Mouse (Mus musculus): Measurements from ENCODE around the gene Nrap. TPM values are rescaled to one million over a fixed set of nuclear protein-coding genes. Genes with fewer than 3 reads are reported as not detected.

The Nrap gene
- polyA plus RNA-seq, 1 experiment from 2014 or later, result 0.24 TPM

DNA sequence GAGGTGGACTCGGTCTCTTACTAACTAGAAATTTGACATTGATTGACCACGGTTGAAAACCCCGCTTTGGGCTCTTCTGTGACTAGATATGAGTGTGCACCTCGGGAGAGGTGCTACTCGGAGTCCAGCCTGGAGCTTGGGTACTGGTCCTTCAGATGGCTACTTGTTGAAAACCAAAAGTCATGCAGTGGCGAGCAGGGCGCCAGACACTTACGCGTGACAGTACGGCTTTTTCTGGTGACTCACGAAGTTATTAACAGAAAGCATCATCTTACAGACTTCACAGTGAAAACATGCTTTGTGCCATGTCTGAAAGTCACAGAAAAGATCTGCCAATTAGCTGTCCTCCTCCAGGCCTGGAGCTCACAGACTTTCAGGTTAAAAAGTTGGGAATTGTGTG, 661 bp downstream of the Nrap start:
- Histone ChIP-seq H3K36me3 (ENCODE audit: control insufficient read depth, insufficient read depth, low read length) (no peaks in the 10 kb centered on the region), H3K27me3 (replicated peaks; ENCODE audit: control insufficient read depth, insufficient read depth, low read length) (no peaks in the 10 kb centered on the region; the same call in 1 of the 2 replicates), H3K27ac (ENCODE audit: low read depth, low read length) (no peak overlapping the region), H3K9me3 (ENCODE audit: control insufficient read depth, low read length) (no peaks in the 10 kb centered on the region), H3K4me1 (ENCODE audit: control insufficient read depth, insufficient read depth, low read depth, low read length) (no peaks in the 10 kb centered on the region), H3K4me3 (ENCODE audit: low read length) (no peak overlapping the region), H3K4me2 (ENCODE audit: low read length) (no peak overlapping the region), H3K9ac (ENCODE audit: low read depth, low read length) (no peak overlapping the region)
- ATAC-seq, result no peak
- WGBS, result 96% methylated on average over 11 of the region's 11 CpGs

DNA sequence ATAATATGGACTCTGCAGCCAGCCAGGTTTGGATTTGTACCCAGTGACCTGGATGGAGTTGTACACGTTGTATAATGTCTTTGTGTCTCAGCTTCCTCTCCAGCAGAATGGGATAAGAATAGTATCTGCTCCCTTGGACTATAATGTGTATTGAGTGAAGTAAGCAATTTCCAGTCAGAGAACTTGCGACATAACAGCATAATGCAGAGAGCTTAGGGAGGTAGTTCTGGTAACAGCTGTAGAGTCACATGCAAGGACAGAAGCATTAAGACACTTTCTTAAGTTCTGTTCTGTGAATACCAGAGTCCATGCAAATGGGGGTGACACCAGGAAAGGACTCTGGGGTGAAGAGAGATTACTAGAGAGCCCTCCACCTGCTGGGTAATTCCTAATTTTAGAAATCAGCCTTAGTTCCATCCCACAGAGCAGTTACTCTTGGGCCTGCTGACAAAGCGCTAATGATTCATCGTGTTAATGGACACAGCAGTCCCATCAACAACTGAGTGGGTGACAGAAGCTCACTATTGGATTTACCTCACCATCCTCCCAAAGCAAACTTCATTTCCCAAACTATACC, 2.0 kb downstream of the Nrap start:
- no peak overlapping the region for H3K27ac ChIP-seq (ENCODE audit: low read depth, low read length)
- ATAC-seq, result no peak
- no peaks in the 10 kb centered on the region for H3K9me3 ChIP-seq (ENCODE audit: control insufficient read depth, low read length)
- no peaks in the 10 kb centered on the region for H3K4me1 ChIP-seq (ENCODE audit: control insufficient read depth, insufficient read depth, low read depth, low read length)
- no peak overlapping the region for H3K4me2 ChIP-seq (ENCODE audit: low read length)
- no peak overlapping the region for H3K4me3 ChIP-seq (ENCODE audit: low read length)
- H3K36me3 ChIP-seq (ENCODE audit: control insufficient read depth, insufficient read depth, low read length), result no peaks in the 10 kb centered on the region
- no peak overlapping the region for H3K9ac ChIP-seq (ENCODE audit: low read depth, low read length)
- 89% methylated on average over 4 of the region's 4 CpGs for WGBS
- H3K27me3 ChIP-seq (replicated peaks; ENCODE audit: control insufficient read depth, insufficient read depth, low read length), result no peaks in the 10 kb centered on the region; the same call in 1 of the 2 replicates

DNA sequence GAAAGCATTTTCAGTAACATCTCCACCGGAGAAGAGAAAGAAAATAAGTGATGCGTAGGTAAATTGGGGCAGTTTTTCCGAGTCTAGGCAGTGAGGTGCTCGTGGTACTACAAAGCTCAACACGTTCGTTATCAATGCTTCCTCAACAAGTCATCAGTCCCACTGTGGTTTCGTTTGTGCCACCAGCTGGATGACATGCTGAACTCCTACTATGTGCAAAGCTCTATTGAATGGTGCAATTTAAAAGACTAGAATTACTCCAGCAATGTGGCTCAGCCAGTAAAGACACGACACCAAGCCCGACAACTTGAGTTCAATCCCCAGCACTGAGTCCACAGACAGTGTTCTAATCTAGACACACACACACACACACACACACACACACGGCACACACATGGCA, 3.7 kb downstream of the Nrap start:
- no peak overlapping the region for H3K4me3 ChIP-seq (ENCODE audit: low read length)
- H3K36me3 ChIP-seq (ENCODE audit: control insufficient read depth, insufficient read depth, low read length), result no peaks in the 10 kb centered on the region
- ATAC-seq, result no peak
- H3K4me2 ChIP-seq (ENCODE audit: low read length), result no peak overlapping the region
- H3K9ac ChIP-seq (ENCODE audit: low read depth, low read length), result no peak overlapping the region
- no peaks in the 10 kb centered on the region; the same call in 1 of the 2 replicates for H3K27me3 ChIP-seq (replicated peaks; ENCODE audit: control insufficient read depth, insufficient read depth, low read length)
- no peak overlapping the region for H3K27ac ChIP-seq (ENCODE audit: low read depth, low read length)
- 90% methylated on average over 10 of the region's 10 CpGs for WGBS
- H3K9me3 ChIP-seq (ENCODE audit: control insufficient read depth, low read length), result no peaks in the 10 kb centered on the region
- H3K4me1 ChIP-seq (ENCODE audit: control insufficient read depth, insufficient read depth, low read depth, low read length), result no peaks in the 10 kb centered on the region

DNA sequence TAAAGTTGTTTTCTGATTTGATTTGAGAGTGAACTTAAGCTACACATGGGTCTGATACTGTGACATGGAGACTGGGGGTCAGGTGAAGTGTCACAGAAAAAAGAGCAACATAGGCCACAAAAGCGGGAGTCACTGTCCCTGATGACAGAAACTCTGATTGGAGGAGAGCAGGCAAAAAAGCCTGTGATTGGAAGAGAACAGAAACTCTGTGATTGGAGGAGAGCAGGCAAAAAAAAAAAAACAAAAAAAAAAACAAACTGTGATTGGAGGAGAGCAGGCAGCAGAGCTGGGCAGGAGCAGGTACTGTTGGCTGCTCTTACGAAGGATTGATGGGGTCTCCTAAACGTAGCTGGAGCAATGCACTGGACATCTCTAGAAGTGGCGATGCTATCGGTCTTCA, 4.3 kb downstream of the Nrap start:
- WGBS, result 90% methylated on average over 5 of the region's 5 CpGs
- Histone ChIP-seq H3K9ac (ENCODE audit: low read depth, low read length) (no peak overlapping the region), H3K4me3 (ENCODE audit: low read length) (no peak overlapping the region), H3K4me2 (ENCODE audit: low read length) (no peak overlapping the region), H3K9me3 (ENCODE audit: control insufficient read depth, low read length) (no peaks in the 10 kb centered on the region), H3K4me1 (ENCODE audit: control insufficient read depth, insufficient read depth, low read depth, low read length) (no peaks in the 10 kb centered on the region), H3K36me3 (ENCODE audit: control insufficient read depth, insufficient read depth, low read length) (no peaks in the 10 kb centered on the region), H3K27me3 (replicated peaks; ENCODE audit: control insufficient read depth, insufficient read depth, low read length) (no peaks in the 10 kb centered on the region), H3K27ac (ENCODE audit: low read depth, low read length) (no peak overlapping the region)
- no peak for ATAC-seq

DNA sequence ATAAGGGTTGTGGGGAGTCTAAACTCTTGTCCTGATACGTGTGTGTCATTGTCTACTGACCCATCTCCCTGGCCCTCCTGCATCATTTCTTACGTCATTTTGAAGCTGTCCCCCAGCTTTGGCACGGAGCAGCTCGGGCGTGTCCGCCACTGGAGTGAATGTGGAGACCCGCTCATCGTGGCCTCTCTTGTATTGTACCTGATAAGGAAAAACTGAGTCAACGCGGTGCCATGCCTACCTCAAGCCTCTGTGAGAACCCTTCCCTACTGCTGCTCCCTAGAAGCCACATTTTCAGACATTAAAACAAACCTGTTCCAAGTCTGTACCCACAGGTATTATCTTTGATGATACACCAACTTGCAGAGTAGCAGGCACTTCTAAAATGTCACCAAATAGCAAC, 8.4 kb downstream of the Nrap start:
- whole genome bisulfite sequencing, result 96% methylated on average over 10 of the region's 10 CpGs
- no peaks in the 10 kb centered on the region for H3K27me3 ChIP-seq (replicated peaks; ENCODE audit: control insufficient read depth, insufficient read depth, low read length)
- H3K4me3 ChIP-seq (ENCODE audit: low read length), result no peak overlapping the region
- H3K9ac ChIP-seq (ENCODE audit: low read depth, low read length), result no peak overlapping the region
- no peak for ATAC-seq
- no peaks in the 10 kb centered on the region for H3K9me3 ChIP-seq (ENCODE audit: control insufficient read depth, low read length)
- no peak overlapping the region for H3K4me2 ChIP-seq (ENCODE audit: low read length)
- no peaks in the 10 kb centered on the region for H3K4me1 ChIP-seq (ENCODE audit: control insufficient read depth, insufficient read depth, low read depth, low read length)
- no peaks in the 10 kb centered on the region for H3K36me3 ChIP-seq (ENCODE audit: control insufficient read depth, insufficient read depth, low read length)
- no peak overlapping the region for H3K27ac ChIP-seq (ENCODE audit: low read depth, low read length)

DNA sequence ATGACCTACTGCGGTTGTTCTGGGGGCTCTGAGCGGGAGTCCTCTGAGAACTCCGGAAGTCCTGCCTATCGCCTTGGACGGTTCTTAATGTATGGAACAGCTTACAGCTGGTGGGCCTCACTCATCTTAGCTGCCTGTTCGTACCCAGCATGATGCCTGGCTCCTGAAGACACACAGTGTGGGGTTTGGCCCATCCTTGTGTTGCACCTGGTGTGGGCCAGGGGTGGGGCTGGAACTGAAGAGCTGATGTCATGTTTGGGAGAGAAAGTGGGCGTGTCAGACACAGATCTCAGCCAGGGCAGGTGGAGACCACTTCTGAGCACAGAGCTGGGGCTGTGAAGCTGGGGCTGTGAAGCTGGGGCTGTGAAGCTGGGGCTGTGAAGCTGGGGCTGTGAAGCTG, 9.5 kb downstream of the Nrap start:
- Histone ChIP-seq H3K4me2 (ENCODE audit: low read length) (no peak overlapping the region), H3K27me3 (replicated peaks; ENCODE audit: control insufficient read depth, insufficient read depth, low read length) (no peaks in the 10 kb centered on the region), H3K27ac (ENCODE audit: low read depth, low read length) (no peak overlapping the region), H3K36me3 (ENCODE audit: control insufficient read depth, insufficient read depth, low read length) (no peaks in the 10 kb centered on the region), H3K9ac (ENCODE audit: low read depth, low read length) (no peak overlapping the region), H3K9me3 (ENCODE audit: control insufficient read depth, low read length) (no peaks in the 10 kb centered on the region), H3K4me1 (ENCODE audit: control insufficient read depth, insufficient read depth, low read depth, low read length) (no peaks in the 10 kb centered on the region), H3K4me3 (ENCODE audit: low read length) (no peak overlapping the region)
- 85% methylated on average over 7 of the region's 7 CpGs for WGBS
- no peak for ATAC-seq

DNA sequence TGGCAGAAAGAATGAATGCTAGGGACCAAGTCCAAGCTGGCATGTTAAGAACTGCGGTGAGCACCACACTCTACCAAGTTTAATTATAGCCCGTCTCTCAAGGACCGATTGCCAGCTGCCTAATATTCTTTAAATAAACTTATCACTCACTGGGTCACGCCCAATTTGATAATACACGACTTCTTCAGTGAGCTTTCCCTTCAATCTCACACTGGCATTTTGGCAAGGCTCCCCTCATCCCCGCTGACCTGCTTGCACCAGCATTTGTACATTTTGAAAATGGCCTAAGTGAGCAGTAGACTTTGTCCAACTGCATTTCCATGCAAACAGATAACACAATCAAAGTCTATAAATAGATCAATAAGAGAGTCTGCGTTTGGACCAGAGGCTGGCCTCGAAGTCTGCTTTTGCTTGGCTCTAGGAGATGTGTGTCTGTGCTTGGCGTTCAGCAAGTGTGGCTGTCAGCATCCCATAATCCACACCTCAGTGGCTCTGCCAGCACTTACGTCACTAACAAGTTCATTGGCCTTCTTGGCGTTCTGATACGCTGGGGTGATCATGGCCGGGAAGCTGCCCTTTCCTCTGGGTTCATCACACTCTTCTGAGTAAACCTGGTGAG, 11.2 kb downstream of the Nrap start:
- no peaks in the 10 kb centered on the region for H3K27me3 ChIP-seq (replicated peaks; ENCODE audit: control insufficient read depth, insufficient read depth, low read length)
- WGBS, result 79% methylated on average over 13 of the region's 13 CpGs
- no peak overlapping the region for H3K9ac ChIP-seq (ENCODE audit: low read depth, low read length)
- H3K4me2 ChIP-seq (ENCODE audit: low read length), result no peak overlapping the region
- no peak overlapping the region for H3K27ac ChIP-seq (ENCODE audit: low read depth, low read length)
- H3K4me1 ChIP-seq (ENCODE audit: control insufficient read depth, insufficient read depth, low read depth, low read length), result no peaks in the 10 kb centered on the region
- no peaks in the 10 kb centered on the region for H3K9me3 ChIP-seq (ENCODE audit: control insufficient read depth, low read length)
- H3K4me3 ChIP-seq (ENCODE audit: low read length), result no peak overlapping the region
- ATAC-seq, result no peak
- H3K36me3 ChIP-seq (ENCODE audit: control insufficient read depth, insufficient read depth, low read length), result no peaks in the 10 kb centered on the region

DNA sequence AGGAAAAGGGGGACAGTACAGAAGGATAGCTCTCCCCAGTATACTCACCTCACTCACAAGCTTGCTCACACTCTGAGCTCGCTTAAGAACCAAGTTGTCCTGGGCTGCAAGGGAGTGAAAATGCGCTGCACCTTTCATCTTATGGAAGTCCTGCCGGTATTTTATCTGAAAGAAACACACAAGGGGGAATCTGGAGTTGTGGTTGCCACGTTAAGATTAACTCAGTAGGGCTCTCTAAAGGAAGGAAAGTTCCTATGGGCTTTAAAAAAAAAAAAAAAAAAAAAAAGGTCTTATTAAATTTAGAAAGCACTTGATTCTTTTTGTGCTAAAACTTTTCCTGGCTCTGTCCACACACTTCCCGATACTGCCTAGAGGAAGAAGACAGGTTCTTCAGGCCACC, 11.8 kb downstream of the Nrap start:
- Histone ChIP-seq H3K9me3 (ENCODE audit: control insufficient read depth, low read length) (no peaks in the 10 kb centered on the region), H3K27me3 (replicated peaks; ENCODE audit: control insufficient read depth, insufficient read depth, low read length) (no peaks in the 10 kb centered on the region), H3K4me3 (ENCODE audit: low read length) (no peak overlapping the region), H3K9ac (ENCODE audit: low read depth, low read length) (no peak overlapping the region), H3K4me1 (ENCODE audit: control insufficient read depth, insufficient read depth, low read depth, low read length) (no peaks in the 10 kb centered on the region), H3K36me3 (ENCODE audit: control insufficient read depth, insufficient read depth, low read length) (no peaks in the 10 kb centered on the region), H3K4me2 (ENCODE audit: low read length) (no peak overlapping the region), H3K27ac (ENCODE audit: low read depth, low read length) (no peak overlapping the region)
- no peak for ATAC-seq
- WGBS, result 83% methylated on average over 5 of the region's 5 CpGs

DNA sequence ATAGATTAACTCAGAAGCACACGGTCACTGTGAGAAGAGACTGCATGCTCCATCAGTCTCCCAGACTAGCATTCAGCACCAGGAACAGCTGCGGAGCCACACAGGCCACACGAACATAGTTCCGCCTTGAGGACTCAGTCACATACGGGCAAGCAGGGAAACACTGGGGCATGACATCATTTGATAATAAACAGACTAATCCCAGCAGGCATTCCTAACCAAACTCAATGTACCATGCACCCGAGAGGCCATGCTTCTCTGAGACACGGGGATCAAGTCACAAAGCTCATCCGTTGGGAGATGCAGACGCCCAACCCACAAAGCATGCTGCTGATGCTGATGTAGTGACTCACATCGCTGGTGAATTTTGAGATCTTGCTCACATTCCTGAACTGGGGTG, 15.8 kb downstream of the Nrap start:
- Histone ChIP-seq H3K9ac (ENCODE audit: low read depth, low read length) (no peak overlapping the region), H3K36me3 (ENCODE audit: control insufficient read depth, insufficient read depth, low read length) (no peaks in the 10 kb centered on the region), H3K9me3 (ENCODE audit: control insufficient read depth, low read length) (no peaks in the 10 kb centered on the region), H3K4me2 (ENCODE audit: low read length) (no peak overlapping the region), H3K4me1 (ENCODE audit: control insufficient read depth, insufficient read depth, low read depth, low read length) (no peaks in the 10 kb centered on the region), H3K4me3 (ENCODE audit: low read length) (no peak overlapping the region), H3K27me3 (replicated peaks; ENCODE audit: control insufficient read depth, insufficient read depth, low read length) (no peaks in the 10 kb centered on the region), H3K27ac (ENCODE audit: low read depth, low read length) (no peak overlapping the region)
- WGBS, result 64% methylated on average over 10 of the region's 10 CpGs
- no peak for ATAC-seq
